Mouse (Mus musculus) embryonic facial prominence, embryonic 14.5 days (tissue): ENCODE results near the gene Slc24a1. TPM values are rescaled to one million over a fixed set of nuclear protein-coding genes. Genes with fewer than 3 reads are reported as not detected.

ENCODE experiments used
- ATAC-seq: fragments of 200-750 bp; cut with Nextera tagmentation; 2 replicates; pipeline ENCODE4 v1.8.0; 2017; ENCODE audit warnings: low read depth, moderate number of reproducible peaks, moderate TSS enrichment
- DNase-seq: peaks from one replicate; pipeline ENCODE4 v3.0.0-alpha.2; 2015; ENCODE audit warnings: low spot score
- H3K27ac ChIP-seq: fragments of 300-500 bp; sonication (generic); replicated peaks from 2 replicates; pipeline ENCODE4 v1.5.1; 2014; ENCODE audit warnings: low read depth, mild to moderate bottlenecking, low read length, moderate library complexity
- H3K27me3 ChIP-seq: fragments of 300-500 bp; sonication (generic); replicated peaks from 2 replicates; pipeline ENCODE4 v1.6.1; 2014; ENCODE audit warnings: low read length; ENCODE audit not compliant: control insufficient read depth, insufficient read depth
- H3K36me3 ChIP-seq: fragments of 300-500 bp; sonication (generic); 2 replicates; pipeline ENCODE4 v1.6.1; 2014; ENCODE audit warnings: low read length, mixed read lengths; ENCODE audit not compliant: control insufficient read depth, insufficient read depth
- H3K4me1 ChIP-seq: fragments of 300-500 bp; sonication (generic); 2 replicates; pipeline ENCODE4 v1.6.1; 2014; ENCODE audit warnings: antibody characterized with exemption, low read length; ENCODE audit not compliant: control insufficient read depth, insufficient read depth
- H3K4me2 ChIP-seq: fragments of 300-500 bp; sonication (generic); 2 replicates; pipeline ENCODE4 v1.6.1; 2014; ENCODE audit warnings: low read depth, mild to moderate bottlenecking, low read length, moderate library complexity, mixed read lengths
- H3K4me3 ChIP-seq: fragments of 300-500 bp; sonication (generic); 2 replicates; pipeline ENCODE4 v1.5.1; 2014; ENCODE audit warnings: low read depth, mild to moderate bottlenecking, low read length
- H3K9ac ChIP-seq: fragments of 300-500 bp; sonication (generic); 2 replicates; pipeline ENCODE4 v1.6.1; 2014; ENCODE audit warnings: low read depth, mild to moderate bottlenecking, low read length, moderate library complexity, mixed read lengths
- H3K9me3 ChIP-seq: fragments of 300-500 bp; sonication (generic); 2 replicates; pipeline ENCODE4 v1.6.1; 2016; ENCODE audit warnings: low read length; ENCODE audit not compliant: control insufficient read depth
- WGBS: fragments of 180-500 bp; shearing (Covaris S2); extraction: QIAGEN DNeasy Blood & Tissue Kit; methylation state at CpG from one replicate; pipeline ENCODE4 v1.1.7; 2014; 5-methylcytosine and 5-hydroxymethylcytosine counted together
- polyA plus RNA-seq: library from polyadenylated mRNA; unstranded; fragments of >200 nt; fragmentation: Nextera tagmentation; extraction: Ambion mirVana; gene quantifications from 2 replicates; pipeline ENCODE4 v1.2.1, GENCODE M21; 2014

Gene Slc24a1
- polyA plus RNA-seq, 1 experiment from 2014 or later, result not detected

DNA sequence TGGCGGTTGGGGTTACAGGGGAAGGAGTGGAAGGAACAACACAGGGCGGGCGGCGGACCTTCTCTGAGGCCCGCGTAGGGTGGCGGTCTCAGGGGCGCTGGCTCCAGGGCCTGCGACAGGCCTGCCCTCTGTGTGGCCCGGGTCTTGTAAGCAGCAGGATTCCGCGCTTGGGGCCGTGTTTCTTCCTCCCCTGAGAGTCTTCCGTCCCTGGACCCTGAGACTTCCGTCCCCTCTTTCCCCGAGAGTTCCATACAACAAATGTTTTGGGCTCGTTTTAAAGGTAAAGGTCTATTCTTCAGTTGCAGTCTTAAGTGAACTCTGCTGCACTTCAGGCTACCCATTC lies 9.5 kb upstream of the Slc24a1 start:
- ATAC-seq, result peak; percentile 84
- WGBS, result 0% methylated on average over 9 of the region's 17 CpGs
- Histone ChIP-seq H3K4me3 (peak overlapping the region; percentile 71), H3K9ac (peak overlapping the region; percentile 89), H3K4me2 (peak overlapping the region; percentile 69), H3K27ac (peak overlapping the region; percentile 81), H3K36me3 (peaks cover 37% of the 10 kb centered on the region), H3K9me3 (no peaks in the 10 kb centered on the region), H3K27me3 (no peaks in the 10 kb centered on the region), H3K4me1 (peaks cover 8% of the 10 kb centered on the region)
- peak; percentile 80 for DNase-seq

DNA sequence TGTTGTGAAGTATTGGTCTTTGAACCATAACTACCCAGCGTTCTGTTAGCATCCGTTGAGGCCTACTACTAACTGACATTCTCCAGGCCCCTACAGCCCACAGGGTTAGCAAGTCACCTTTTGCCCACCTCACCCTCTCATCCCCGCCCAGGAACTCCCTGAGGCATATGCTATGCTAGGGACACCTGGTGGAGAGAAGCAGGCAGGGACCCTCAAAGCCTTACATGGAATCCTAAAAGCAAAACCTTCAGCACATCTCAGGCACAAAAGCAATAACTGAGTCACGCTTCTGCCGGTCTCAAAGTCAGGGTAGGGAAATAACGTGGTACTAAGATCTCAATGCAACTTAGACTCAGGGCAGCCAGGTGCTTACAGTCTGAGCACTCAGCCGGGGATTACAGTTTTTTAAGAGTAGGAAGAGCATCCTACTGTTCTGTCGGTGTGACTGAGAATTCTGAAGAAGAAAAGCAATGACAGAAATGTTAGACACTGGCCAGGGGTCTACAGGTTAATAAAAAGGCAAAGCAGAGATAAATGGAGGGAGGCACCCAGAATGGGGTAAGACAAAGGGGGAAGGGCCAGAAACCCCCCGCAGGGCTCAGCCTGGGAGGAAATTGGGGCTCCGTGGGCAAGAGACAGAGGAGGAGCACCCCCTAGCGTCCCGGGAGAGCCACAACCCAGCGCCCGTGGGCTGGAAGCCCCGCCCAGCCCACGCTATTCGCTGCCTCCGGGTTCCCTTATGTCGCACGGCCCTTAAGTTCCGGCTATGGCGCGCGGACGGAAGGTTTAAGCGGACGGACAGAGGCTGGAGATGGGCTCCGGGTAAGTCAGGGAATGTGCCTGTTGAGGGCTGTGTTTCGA lies 8.9 kb upstream of the Slc24a1 start, which contains the start of gene Ints14:
Gene Ints14 (plus strand): TSS at position 789 of the 861 bp plus-strand sequence.
- Histone ChIP-seq H3K4me1 (peaks cover 8% of the 10 kb centered on the region), H3K9me3 (no peaks in the 10 kb centered on the region), H3K9ac (peak within 1 kb of the TSS; percentile 89), H3K36me3 (peaks cover 31% of the 10 kb centered on the region), H3K27me3 (no peaks in the 10 kb centered on the region), H3K27ac (peak within 1 kb of the TSS; percentile 81), H3K4me3 (peak within 1 kb of the TSS; percentile 71), H3K4me2 (peak within 1 kb of the TSS; percentile 69)
- WGBS, result 3% methylated on average over 24 of the region's 29 CpGs
- ATAC-seq (peak; percentile 98), DNase-seq (peak; percentile 96)

GRCm38 (mm10) chr9:64957276-64957675 lies 5.9 kb upstream of the Slc24a1 start:
- ATAC-seq (no peak), DNase-seq (no peak)
- H3K27ac ChIP-seq, result no peak overlapping the region
- H3K9ac ChIP-seq, result no peak overlapping the region
- WGBS, result 91% methylated on average over 3 of the region's 3 CpGs
- peaks cover 8% of the 10 kb centered on the region for H3K4me1 ChIP-seq
- no peaks in the 10 kb centered on the region for H3K27me3 ChIP-seq
- H3K36me3 ChIP-seq, result peaks cover 1% of the 10 kb centered on the region; the same call in 1 of the 2 replicates
- H3K4me2 ChIP-seq, result no peak overlapping the region
- H3K9me3 ChIP-seq, result no peaks in the 10 kb centered on the region
- H3K4me3 ChIP-seq, result no peak overlapping the region

- Histone ChIP-seq H3K27me3 (peaks cover 3% of the 10 kb centered on the region; the same call in 1 of the 2 replicates), H3K9ac (no peak overlapping the region), H3K4me3 (no peak overlapping the region), H3K4me1 (peaks cover under 1% of the 10 kb centered on the region; the same call in 1 of the 2 replicates), H3K27ac (peak overlapping the region; percentile 52; the same call in 1 of the 2 replicates), H3K9me3 (no peaks in the 10 kb centered on the region), H3K4me2 (peak overlapping the region; percentile 41), H3K36me3 (no peaks in the 10 kb centered on the region)
- peak; percentile 35 for DNase-seq
- no peak for ATAC-seq
- WGBS, result 22% methylated on average over 12 of the region's 12 CpGs
Measured at GRCm38 (mm10) chr9:64956337-64956736, 4.9 kb upstream of the Slc24a1 start.

DNA sequence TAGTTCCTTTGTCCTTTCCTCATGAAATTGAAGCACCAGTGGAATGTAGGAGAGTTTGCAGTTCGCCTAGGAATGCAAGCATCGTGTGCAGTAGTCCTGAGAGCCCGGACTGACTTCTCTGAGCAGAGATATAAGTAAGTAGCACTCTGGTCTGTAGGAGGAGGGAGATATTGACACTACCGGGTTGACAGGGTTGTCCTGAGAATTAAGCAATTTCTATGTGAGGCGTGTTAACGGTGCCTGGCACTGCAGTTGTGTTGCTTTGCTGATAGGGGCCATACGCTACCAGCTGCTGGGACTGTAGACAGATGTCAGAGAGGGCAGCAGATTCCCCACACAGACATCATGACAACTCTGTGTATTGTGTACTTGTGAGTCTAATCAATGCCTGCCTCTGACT lies 1.8 kb upstream of the Slc24a1 start:
- no peak overlapping the region for H3K9ac ChIP-seq
- no peaks in the 10 kb centered on the region for H3K4me1 ChIP-seq
- DNase-seq (no peak), ATAC-seq (no peak)
- peaks cover 3% of the 10 kb centered on the region; the same call in 1 of the 2 replicates for H3K27me3 ChIP-seq
- 63% methylated on average over 7 of the region's 7 CpGs for WGBS
- no peaks in the 10 kb centered on the region for H3K36me3 ChIP-seq
- no peak overlapping the region for H3K4me3 ChIP-seq
- H3K9me3 ChIP-seq, result no peaks in the 10 kb centered on the region
- H3K4me2 ChIP-seq, result no peak overlapping the region
- no peak overlapping the region for H3K27ac ChIP-seq

DNA sequence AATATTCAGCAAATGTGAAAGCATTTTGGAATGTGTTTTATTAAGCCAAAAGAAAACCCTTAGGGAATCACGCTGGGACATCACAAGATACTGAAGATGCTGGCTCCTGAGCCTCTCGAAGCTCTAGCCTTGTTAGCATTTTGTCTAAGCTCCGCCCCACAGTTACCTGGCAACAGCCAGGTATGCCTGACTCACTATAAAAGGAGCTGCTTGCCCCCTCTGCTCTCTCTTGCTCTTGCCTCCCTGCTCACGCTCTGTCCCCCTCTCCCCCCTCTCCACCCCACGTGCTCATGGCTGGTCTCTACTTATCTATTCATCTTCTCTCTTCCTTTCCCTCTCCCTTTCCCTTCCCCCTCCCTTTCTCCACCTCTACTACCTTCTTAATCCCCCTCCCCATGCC lies 648 bp upstream of the Slc24a1 start:
- Histone ChIP-seq H3K4me2 (no peak overlapping the region), H3K9me3 (no peaks in the 10 kb centered on the region), H3K27ac (no peak overlapping the region), H3K36me3 (no peaks in the 10 kb centered on the region), H3K4me1 (no peaks in the 10 kb centered on the region), H3K4me3 (no peak overlapping the region), H3K27me3 (peaks cover 3% of the 10 kb centered on the region; the same call in 1 of the 2 replicates), H3K9ac (no peak overlapping the region)
- WGBS, result 11% methylated on average over 5 of the region's 5 CpGs
- peak; percentile 17 for DNase-seq
- ATAC-seq, result no peak

- H3K4me3 ChIP-seq, result no peak overlapping the region
- H3K27ac ChIP-seq, result no peak overlapping the region
- WGBS, result 80% methylated on average over 9 of the region's 9 CpGs
- no peak for ATAC-seq
- no peak for DNase-seq
- H3K4me1 ChIP-seq, result no peaks in the 10 kb centered on the region
- H3K9me3 ChIP-seq, result no peaks in the 10 kb centered on the region
- H3K9ac ChIP-seq, result no peak overlapping the region
- no peak overlapping the region for H3K4me2 ChIP-seq
- peaks cover 3% of the 10 kb centered on the region; the same call in 1 of the 2 replicates for H3K27me3 ChIP-seq
- H3K36me3 ChIP-seq, result no peaks in the 10 kb centered on the region
Measured at GRCm38 (mm10) chr9:64947483-64948095, 3.8 kb downstream of the Slc24a1 start.

DNA sequence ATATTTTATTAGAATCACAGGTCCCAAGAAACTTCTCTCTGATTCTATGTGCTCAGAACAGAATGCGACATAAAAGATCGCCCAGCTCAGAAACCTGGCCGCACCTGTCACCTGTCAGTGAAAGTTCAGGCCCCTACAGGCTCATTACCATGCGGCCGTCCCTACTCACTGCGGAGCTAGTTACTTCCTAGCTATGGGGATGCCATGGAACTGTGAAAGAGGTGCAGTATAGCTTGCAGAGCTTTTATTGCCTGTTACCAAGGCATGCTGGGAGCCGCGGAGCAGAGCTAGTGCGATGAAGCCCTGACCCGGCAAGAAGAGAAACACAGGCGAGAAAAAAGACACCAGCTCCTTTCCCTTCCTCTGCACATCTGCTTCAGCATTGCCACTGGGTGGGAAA lies 7.4 kb downstream of the Slc24a1 start:
- WGBS, result 26% methylated on average over 11 of the region's 11 CpGs
- H3K27me3 ChIP-seq, result no peaks in the 10 kb centered on the region

More for the DNA sequence above, 7.4 kb downstream of the Slc24a1 start:
- H3K4me1 ChIP-seq, result 0 out of 2 replicates have a peak, but pooled peaks cover 6% of the 10 kb centered on the region
- H3K36me3 ChIP-seq, result no peaks in the 10 kb centered on the region
- H3K4me3 ChIP-seq, result no peak overlapping the region
- DNase-seq, result no peak
- H3K9ac ChIP-seq, result no peak overlapping the region
- ATAC-seq, result no peak
- no peaks in the 10 kb centered on the region for H3K9me3 ChIP-seq
- H3K27ac ChIP-seq, result no peak overlapping the region
- no peak overlapping the region for H3K4me2 ChIP-seq
